Mouse (Mus musculus): ENCODE data around the gene Rnf185.
A peak's percentile ranks its signal among the peaks of the same experiment; 100 is the strongest.

Rnf185 gene

GRCm38 (mm10) chr11:3444875-3445274 is 7.3 kb downstream of the Rnf185 start:
- no peak for DNase-seq (ENCODE audit: low spot score in 2 of 2)

GRCm38 (mm10) chr11:3443091-3443490 is 9.1 kb downstream of the Rnf185 start:
- no peak for DNase-seq (ENCODE audit: low spot score in 2 of 2)

- DNase-seq (ENCODE audit: low spot score in 2 of 2): no peak
Measured at GRCm38 (mm10) chr11:3442677-3443076, 9.5 kb downstream of the Rnf185 start.

- peak in 1 of 2 experiments; percentile 59 for DNase-seq (ENCODE audit: low spot score in 2 of 2)
Measured at GRCm38 (mm10) chr11:3441696-3442443, 10.3 kb downstream of the Rnf185 start.

GRCm38 (mm10) chr11:3437621-3438020 is 14.5 kb downstream of the Rnf185 start:
- DNase-seq (ENCODE audit: low spot score in 2 of 2): no peak

GRCm38 (mm10) chr11:3433809-3434208 is 18.4 kb downstream of the Rnf185 start:
- DNase-seq (ENCODE audit: low spot score in 2 of 2): no peak

GRCm38 (mm10) chr11:3431976-3432603 is 20.1 kb downstream of the Rnf185 start:
- no peak for DNase-seq (ENCODE audit: low spot score in 2 of 2)

GRCm38 (mm10) chr11:3431515-3431914 is 20.6 kb downstream of the Rnf185 start:
- DNase-seq (ENCODE audit: low spot score in 2 of 2): no peak

- no peak for DNase-seq (ENCODE audit: low spot score in 2 of 2)
Measured at GRCm38 (mm10) chr11:3428632-3429031, 23.5 kb downstream of the Rnf185 start.

GRCm38 (mm10) chr11:3427697-3428230 is 24.4 kb downstream of the Rnf185 start:
- DNase-seq (ENCODE audit: low spot score in 2 of 2): no peak

GRCm38 (mm10) chr11:3422242-3422641 is 29.9 kb downstream of the Rnf185 start:
- no peak for DNase-seq (ENCODE audit: low spot score in 2 of 2)

- no peak for DNase-seq (ENCODE audit: low spot score in 2 of 2)
Measured at GRCm38 (mm10) chr11:3418741-3419140, 33.4 kb downstream of the Rnf185 start.

GRCm38 (mm10) chr11:3417795-3418194 is 34.4 kb downstream of the Rnf185 start:
- no peak for DNase-seq (ENCODE audit: low spot score in 2 of 2)

- DNase-seq (ENCODE audit: low spot score in 2 of 2): peak in 1 of 2 experiments; percentile 19
Measured at GRCm38 (mm10) chr11:3416399-3416798, 35.8 kb downstream of the Rnf185 start.

- no peak for DNase-seq (ENCODE audit: low spot score in 2 of 2)
Measured at GRCm38 (mm10) chr11:3412111-3412510, 40.1 kb downstream of the Rnf185 start.

GRCm38 (mm10) chr11:3408997-3409732 is 43.0 kb downstream of the Rnf185 start, which contains the start of gene Limk2:
Limk2 (minus strand) TSS chr11:3409189.
- DNase-seq (ENCODE audit: low spot score in 2 of 2): peak; percentile 78 to 81

- DNase-seq (ENCODE audit: low spot score in 2 of 2): no peak
Measured at GRCm38 (mm10) chr11:3408131-3408996, 43.8 kb downstream of the Rnf185 start.

GRCm38 (mm10) chr11:3404287-3405047 is 47.7 kb downstream of the Rnf185 start:
- DNase-seq (ENCODE audit: low spot score in 2 of 2): peak in 1 of 2 experiments; percentile 10

GRCm38 (mm10) chr11:3403024-3403423 is 49.1 kb downstream of the Rnf185 start:
- no peak for DNase-seq (ENCODE audit: low spot score in 2 of 2)

GRCm38 (mm10) chr11:3398318-3398717 is 53.8 kb downstream of the Rnf185 start:
- no peak for DNase-seq (ENCODE audit: low spot score in 2 of 2)

All from frontal cortex, postnatal 36 days (tissue).